Mouse (Mus musculus) ES-E14 (cell line): ENCODE data around the gene Lzts3.

Experiments
- CHD2 ChIP-seq: IDR thresholded peaks from 2 replicates; pipeline ENCODE4 v1.6.1; 2014; ENCODE audit warnings: mild to moderate bottlenecking, low read depth, low read length, inconsistent platforms
- ZNF384 ChIP-seq: IDR thresholded peaks from 2 replicates; pipeline ENCODE4 v1.6.1; 2012; ENCODE audit warnings: low read depth, low read length, inconsistent platforms

- TF ChIP-seq CHD2 (no peak), ZNF384 (no peak)
Measured at GRCm38 (mm10) chr2:130657541-130657940, 14.9 kb upstream of the Lzts3 start.
